Mouse (Mus musculus): ENCODE results near the gene Edem1.

DNA sequence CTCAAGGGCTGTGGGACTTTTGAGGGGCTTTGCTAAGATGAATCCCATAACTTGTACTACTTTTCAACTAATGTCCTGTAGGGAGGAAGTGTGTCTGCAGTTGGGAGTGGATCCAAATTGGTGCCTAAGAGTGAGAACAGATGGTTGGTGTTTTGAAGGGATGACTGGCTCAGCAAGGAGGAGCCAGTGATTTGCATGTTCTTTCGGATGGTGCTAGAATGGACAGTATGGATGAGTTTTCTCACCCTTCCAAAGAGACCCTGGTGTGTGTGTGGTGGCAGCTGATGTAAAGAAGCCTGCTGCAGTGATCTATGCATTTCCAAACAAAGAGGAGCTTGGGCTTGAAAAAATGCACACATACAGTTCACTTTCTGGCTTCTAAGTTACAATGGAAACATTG lies 23.2 kb upstream of the Edem1 start:
- no peak for TF ChIP-seq MYOD1 (IDR thresholded peaks at IDR 0.05; ENCODE audit: control insufficient read depth, insufficient read length, low read depth)
- TF ChIP-seq CTCF (IDR thresholded peaks at IDR 0.05; ENCODE audit: control insufficient read depth, insufficient read depth, insufficient read length), result no peak
- no peak for TF ChIP-seq USF1 (IDR thresholded peaks at IDR 0.05; ENCODE audit: low read depth)
- no peak for TF ChIP-seq CEBPB (IDR thresholded peaks at IDR 0.05; ENCODE audit: low read depth)
- TF ChIP-seq MAX (IDR thresholded peaks at IDR 0.05), result no peak
- TF ChIP-seq MYOG (IDR thresholded peaks at IDR 0.05; ENCODE audit: control insufficient read depth, extremely low read depth, insufficient read length), result no peak
